Mouse (Mus musculus) thymus, adult 2 months (tissue): ENCODE measurements around the gene Gm15217. TPM values are rescaled to one million over a fixed set of nuclear protein-coding genes. Genes with fewer than 3 reads are reported as not detected.

Experiments used
- DNase-seq: peaks from one replicate; pipeline ENCODE4 v3.0.0; 2021
- H3K27ac ChIP-seq: fragments of 200-500 bp; 2 replicates; pipeline ENCODE4 v1.5.1; 2012; ENCODE audit warnings: low read length, control low read depth; ENCODE audit not compliant: control insufficient read depth, insufficient read depth
- H3K27me3 ChIP-seq: fragments of 200-500 bp; 2 replicates; pipeline ENCODE4 v1.6.1; 2012; ENCODE audit warnings: mild to moderate bottlenecking, low read length, moderate library complexity, mixed read lengths; ENCODE audit not compliant: control insufficient read depth, insufficient read depth
- H3K36me3 ChIP-seq: fragments of 200-500 bp; 2 replicates; pipeline ENCODE4 v1.6.1; 2012; ENCODE audit warnings: mild to moderate bottlenecking, low read length, moderate library complexity; ENCODE audit not compliant: control insufficient read depth, insufficient read depth
- H3K4me1 ChIP-seq: fragments of 200-500 bp; replicated peaks from 2 replicates; pipeline ENCODE4 v1.6.1; 2012; ENCODE audit warnings: low read length; ENCODE audit not compliant: control insufficient read depth, insufficient read depth
- H3K4me3 ChIP-seq: fragments of 200-500 bp; 2 replicates; pipeline ENCODE4 v1.5.1; 2012; ENCODE audit warnings: mild to moderate bottlenecking, low read length, control low read depth, moderate library complexity; ENCODE audit not compliant: control insufficient read depth, insufficient read depth
- CTCF ChIP-seq: fragments of 200-500 bp; IDR thresholded peaks from 2 replicates; pipeline ENCODE4 v1.5.1; 2012; ENCODE audit warnings: mild to moderate bottlenecking, control low read depth, low read length, moderate library complexity, borderline replicate concordance; ENCODE audit not compliant: control insufficient read depth, poor library complexity, insufficient read depth; ENCODE audit errors: extremely low read depth
- POLR2A ChIP-seq: fragments of 200-500 bp; IDR thresholded peaks from 2 replicates; pipeline ENCODE4 v1.6.1; 2012; ENCODE audit warnings: mild to moderate bottlenecking, low read length, control low read depth, moderate library complexity; ENCODE audit not compliant: control insufficient read depth, poor library complexity, insufficient read depth; ENCODE audit errors: extremely low read depth
- WGBS: fragments of 180-500 bp; shearing (Covaris S2); methylation state at CpG from one replicate; pipeline ENCODE4 v1.1.7; 2018; 5-methylcytosine and 5-hydroxymethylcytosine counted together
- polyA plus RNA-seq: library from polyadenylated mRNA; depleted of rRNA; stranded (reverse); fragments of >200 nt; gene quantifications from 2 replicates; pipeline ENCODE4 v1.2.3, GENCODE M21; 2012; rRNA removed

Gene Gm15217
- polyA plus RNA-seq, result not detected in 2 replicates

GRCm38 (mm10) chr14:46379285-46379684, at the start of gene Gm15217:
Gene Gm15217 (plus strand): TSS chr14:46379414.
- H3K36me3 ChIP-seq, result no peaks in the 10 kb centered on the region
- no peak for DNase-seq
- no peak within 1 kb of the TSS for H3K4me3 ChIP-seq
- TF ChIP-seq POLR2A, result no peak
- no peak for TF ChIP-seq CTCF
- no peaks in the 10 kb centered on the region for H3K27me3 ChIP-seq
- H3K27ac ChIP-seq, result no peak within 1 kb of the TSS
- no peaks in the 10 kb centered on the region for H3K4me1 ChIP-seq
- 95% methylated on average over 12 of the region's 12 CpGs for WGBS

GRCm38 (mm10) chr14:46333421-46334237, 45.6 kb upstream of the Gm15217 start:
- Histone ChIP-seq H3K4me1 (no peaks in the 10 kb centered on the region), H3K27me3 (no peaks in the 10 kb centered on the region), H3K4me3 (no peak overlapping the region), H3K36me3 (no peaks in the 10 kb centered on the region), H3K27ac (no peak overlapping the region)
- DNase-seq, result no peak
- WGBS, result 89% methylated on average over 8 of the region's 8 CpGs
- no peak for TF ChIP-seq CTCF
- no peak for TF ChIP-seq POLR2A

- Histone ChIP-seq H3K27me3 (no peaks in the 10 kb centered on the region), H3K36me3 (no peaks in the 10 kb centered on the region), H3K4me3 (no peak overlapping the region), H3K4me1 (no peaks in the 10 kb centered on the region), H3K27ac (no peak overlapping the region)
- no peak for DNase-seq
- TF ChIP-seq POLR2A, result no peak
- TF ChIP-seq CTCF, result no peak
- 90% methylated on average over 11 of the region's 11 CpGs for WGBS
Observed at GRCm38 (mm10) chr14:46338801-46339200, 40.4 kb upstream of the Gm15217 start.

- TF ChIP-seq POLR2A, result no peak
- no peak overlapping the region for H3K4me3 ChIP-seq
- H3K27ac ChIP-seq, result no peak overlapping the region
- H3K36me3 ChIP-seq, result no peaks in the 10 kb centered on the region
- H3K4me1 ChIP-seq, result no peaks in the 10 kb centered on the region
- no peaks in the 10 kb centered on the region for H3K27me3 ChIP-seq
- DNase-seq, result no peak
Observed at GRCm38 (mm10) chr14:46344750-46345149, 34.5 kb upstream of the Gm15217 start.

- no peaks in the 10 kb centered on the region for H3K36me3 ChIP-seq
- H3K27ac ChIP-seq, result no peak overlapping the region
- no peaks in the 10 kb centered on the region for H3K4me1 ChIP-seq
- no peak overlapping the region for H3K4me3 ChIP-seq
- DNase-seq, result no peak
- no peak for TF ChIP-seq POLR2A
- no peak for TF ChIP-seq CTCF
- WGBS, result 92% methylated on average over 7 of the region's 7 CpGs
- H3K27me3 ChIP-seq, result no peaks in the 10 kb centered on the region
Observed at GRCm38 (mm10) chr14:46357286-46357685, 21.9 kb upstream of the Gm15217 start.

GRCm38 (mm10) chr14:46357696-46358095, 21.5 kb upstream of the Gm15217 start:
- no peak for TF ChIP-seq CTCF
- TF ChIP-seq POLR2A, result no peak
- 75% methylated on average over 8 of the region's 8 CpGs for WGBS
- Histone ChIP-seq H3K27ac (no peak overlapping the region), H3K27me3 (no peaks in the 10 kb centered on the region), H3K4me1 (no peaks in the 10 kb centered on the region), H3K36me3 (no peaks in the 10 kb centered on the region), H3K4me3 (no peak overlapping the region)
- DNase-seq, result no peak
